Mouse (Mus musculus) frontal cortex, postnatal 25 days (tissue): ENCODE measurements at regions not wholly inside any gene's neighbourhood (a gene's known extent, or its start where the extent isn't known, plus 50 kb on each side); places are given as distances from the start of the nearest gene placed in this dataset.

Source experiments
- DNase-seq, 2 experiments: peaks; one replicate each; pipeline ENCODE4 v3.0.0; 2022; ENCODE audit warnings: low spot score in 2 of 2

- DNase-seq: no peak
Measured at GRCm38 (mm10) chr12:106480281-106481060, 470.4 kb downstream of the Vrk1 start.

- DNase-seq: no peak
Measured at GRCm38 (mm10) chr12:106501622-106502327, 491.7 kb downstream of the Vrk1 start.

- no peak for DNase-seq
Measured at GRCm38 (mm10) chr12:106504285-106504684, 494.3 kb downstream of the Vrk1 start.

- DNase-seq: no peak
Measured at GRCm38 (mm10) chr12:106514057-106514456, 504.0 kb downstream of the Vrk1 start.

GRCm38 (mm10) chr12:106515257-106515788 lies 505.3 kb downstream of the Vrk1 start:
- DNase-seq: no peak

GRCm38 (mm10) chr12:106519141-106519540 lies 509.1 kb downstream of the Vrk1 start:
- DNase-seq: no peak

DNA sequence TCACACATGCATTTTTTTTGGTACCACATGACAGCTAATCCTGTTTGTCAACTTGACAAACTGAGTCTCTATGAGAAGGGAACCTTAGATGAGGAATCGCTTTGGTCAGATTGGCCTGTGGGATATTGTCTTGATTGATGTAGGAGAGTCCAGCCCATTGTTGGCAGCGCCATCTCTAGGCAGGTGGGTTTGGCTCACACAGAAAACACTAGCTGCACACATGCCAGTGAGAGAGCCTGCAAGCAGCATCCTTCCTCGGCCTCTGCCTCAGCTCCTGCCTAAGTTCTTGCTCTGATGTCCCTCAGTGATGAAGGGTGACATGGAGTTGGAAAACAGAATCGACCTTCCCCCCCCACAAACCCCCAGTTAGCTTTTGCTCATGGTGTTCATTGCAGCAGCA lies 514.4 kb downstream of the Vrk1 start:
- DNase-seq: no peak

DNA sequence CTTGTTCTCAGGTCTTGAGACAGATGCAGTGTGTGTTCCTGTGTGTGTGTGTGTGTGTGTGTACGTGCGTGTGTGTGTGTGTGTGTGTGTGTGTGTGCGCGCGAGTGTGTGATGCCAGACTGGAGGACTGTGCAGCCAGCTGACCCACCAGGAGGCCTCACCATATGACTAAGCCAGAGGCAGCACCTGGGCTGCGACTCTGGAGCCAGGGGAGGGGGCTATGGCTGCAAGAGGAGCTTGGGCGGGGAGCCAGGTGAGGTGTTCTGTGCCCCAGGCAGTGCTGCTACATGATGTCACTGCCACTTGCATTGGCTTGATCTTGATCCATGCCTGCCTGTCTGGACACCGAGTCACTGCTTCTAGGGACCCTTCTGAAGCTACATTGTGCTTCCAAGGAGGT lies 517.1 kb downstream of the Vrk1 start:
- no peak for DNase-seq

GRCm38 (mm10) chr12:106527699-106528434 lies 517.8 kb downstream of the Vrk1 start:
- no peak for DNase-seq

GRCm38 (mm10) chr12:106528521-106528920 lies 518.5 kb downstream of the Vrk1 start:
- DNase-seq: no peak

DNA sequence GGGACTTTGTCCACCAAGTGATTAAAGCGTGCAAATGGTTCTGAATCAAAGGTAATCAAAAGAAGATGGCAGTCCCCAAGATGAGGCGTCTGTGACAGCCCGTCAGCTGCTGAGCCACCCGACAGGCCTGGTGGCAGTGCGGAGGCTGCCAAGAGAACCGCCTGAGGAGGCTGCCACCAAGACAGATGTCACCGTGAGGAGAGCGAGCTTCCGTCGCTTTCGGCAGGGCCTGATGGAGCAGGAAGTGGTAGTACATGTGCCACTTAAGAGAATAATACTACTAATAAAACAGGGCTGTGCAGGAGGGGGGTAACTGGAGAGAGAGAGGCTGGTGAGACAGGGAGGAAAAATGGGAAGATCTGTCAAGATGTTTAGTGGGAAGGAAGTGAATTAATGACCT lies 519.1 kb downstream of the Vrk1 start:
- DNase-seq: no peak

DNA sequence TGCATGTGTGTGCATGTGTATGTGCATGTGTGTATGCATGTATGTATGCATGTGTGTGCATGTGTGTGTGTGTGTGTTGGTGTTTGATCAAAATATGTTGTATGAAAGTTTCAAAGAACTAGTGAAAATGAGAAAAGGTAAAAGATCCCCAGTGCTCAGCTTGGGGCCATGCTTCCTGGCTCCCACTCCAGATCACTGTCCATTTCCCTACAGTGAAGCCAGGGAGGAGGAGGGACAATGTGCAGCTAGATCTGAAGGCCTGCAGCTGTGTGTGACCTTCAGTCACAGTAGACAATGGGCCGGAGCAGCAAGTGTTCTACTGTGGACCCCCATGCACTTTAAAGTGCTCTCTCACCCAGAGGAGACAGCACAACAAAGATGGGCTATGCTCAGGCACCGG lies 525.1 kb downstream of the Vrk1 start:
- DNase-seq: no peak

GRCm38 (mm10) chr12:106535628-106536288 lies 525.7 kb downstream of the Vrk1 start:
- DNase-seq: no peak

DNA sequence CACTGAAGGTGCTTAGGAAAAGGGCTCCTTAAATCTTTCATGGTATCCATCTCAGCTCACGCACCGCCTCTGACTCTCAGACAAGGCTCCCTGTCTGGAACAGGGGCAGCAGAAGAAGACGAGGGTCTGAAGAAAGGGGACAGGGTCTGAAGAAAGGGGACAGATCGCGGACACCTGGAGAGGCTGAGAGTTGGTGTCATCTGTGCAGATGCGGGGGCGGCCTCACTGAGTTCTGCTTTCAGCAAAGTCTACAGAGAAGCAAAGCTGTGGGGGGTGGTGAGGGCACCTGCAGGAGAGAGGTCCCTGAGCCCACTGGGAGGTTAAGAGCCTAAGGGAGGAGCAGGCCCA lies 526.2 kb downstream of the Vrk1 start:
- DNase-seq: no peak

DNA sequence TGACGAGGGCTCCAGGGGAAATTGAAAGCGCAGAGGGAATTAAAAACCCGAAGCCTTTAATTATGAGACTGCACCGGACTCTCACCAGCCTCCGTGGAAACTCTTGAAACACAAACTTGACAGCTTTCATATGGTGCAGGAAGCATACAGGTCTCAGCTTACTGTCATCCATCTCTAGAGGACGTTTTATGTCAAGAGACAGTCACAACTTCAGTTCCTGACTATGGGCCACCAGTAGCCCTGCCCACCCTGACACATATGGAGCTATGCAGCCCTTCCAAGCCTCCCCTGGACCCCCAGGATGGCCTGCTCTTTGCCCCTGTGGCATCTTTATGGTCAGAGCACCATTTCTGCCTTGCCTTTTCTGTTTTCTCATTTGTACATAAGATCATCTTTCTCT lies 530.0 kb downstream of the Vrk1 start:
- no peak for DNase-seq

DNA sequence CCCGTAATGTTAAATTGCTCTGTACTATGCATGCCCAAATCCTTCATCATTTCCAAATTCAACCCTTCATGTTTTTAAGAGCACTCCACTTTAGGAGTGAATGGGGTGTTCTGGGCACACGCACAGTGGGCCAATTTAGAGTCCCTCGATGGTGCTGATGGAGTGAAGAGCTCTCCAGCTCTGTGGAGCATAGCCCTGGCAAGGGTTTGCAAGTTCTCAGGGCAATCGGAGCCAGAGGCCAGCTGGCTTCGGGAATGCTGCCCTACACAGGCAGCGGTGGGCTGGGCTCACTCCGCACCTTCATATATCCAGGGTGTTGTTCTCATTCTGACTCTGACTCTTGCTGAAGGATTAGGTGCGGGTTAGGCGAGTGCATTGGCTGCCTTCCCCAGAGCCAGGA lies 549.5 kb downstream of the Vrk1 start:
- no peak for DNase-seq

DNA sequence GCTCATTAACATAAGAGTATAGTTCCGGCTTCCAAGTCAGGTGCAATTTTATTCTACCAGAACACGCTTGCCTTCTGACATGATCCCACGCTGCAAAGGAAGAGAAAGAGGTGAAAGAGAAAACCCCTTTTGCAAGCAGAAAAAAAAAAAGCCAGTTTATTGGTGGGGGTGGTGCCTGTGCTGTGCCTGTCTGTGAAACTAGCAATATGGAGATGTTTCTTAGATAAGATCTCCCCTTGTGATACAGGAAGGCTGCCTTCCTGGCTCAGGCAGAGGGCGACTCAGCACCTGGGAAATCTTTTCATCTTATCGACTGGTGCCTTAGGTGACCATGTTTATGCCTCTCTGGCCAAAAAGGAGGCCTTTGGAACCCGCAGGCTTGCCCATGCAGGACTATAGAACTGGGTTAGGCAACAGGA lies 555.2 kb downstream of the Vrk1 start:
- no peak for DNase-seq

GRCm38 (mm10) chr12:106566361-106566760 lies 556.3 kb downstream of the Vrk1 start:
- DNase-seq: no peak

DNA sequence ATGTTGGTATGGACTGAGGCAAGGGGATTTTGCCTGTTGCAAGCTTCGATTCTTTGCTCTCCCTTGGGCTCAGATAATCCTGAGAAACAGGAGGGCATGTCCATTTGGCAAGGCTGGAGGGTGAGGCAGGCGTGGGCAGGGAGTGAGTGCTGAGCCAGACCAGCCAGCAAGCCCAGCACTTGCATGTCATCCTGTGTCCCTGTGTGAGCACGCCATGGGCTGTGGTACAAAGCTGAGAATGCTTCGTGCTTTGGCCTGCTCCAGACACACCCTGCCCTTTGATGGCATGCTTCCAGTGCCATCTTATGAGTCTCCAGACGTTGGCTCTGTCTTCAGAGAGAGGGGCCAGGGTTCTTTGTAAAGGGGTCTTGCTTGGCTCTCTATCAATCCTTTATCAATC lies 557.1 kb downstream of the Vrk1 start:
- DNase-seq: no peak

- DNase-seq: no peak
Measured at GRCm38 (mm10) chr12:106568541-106569085, 558.6 kb downstream of the Vrk1 start.

DNA sequence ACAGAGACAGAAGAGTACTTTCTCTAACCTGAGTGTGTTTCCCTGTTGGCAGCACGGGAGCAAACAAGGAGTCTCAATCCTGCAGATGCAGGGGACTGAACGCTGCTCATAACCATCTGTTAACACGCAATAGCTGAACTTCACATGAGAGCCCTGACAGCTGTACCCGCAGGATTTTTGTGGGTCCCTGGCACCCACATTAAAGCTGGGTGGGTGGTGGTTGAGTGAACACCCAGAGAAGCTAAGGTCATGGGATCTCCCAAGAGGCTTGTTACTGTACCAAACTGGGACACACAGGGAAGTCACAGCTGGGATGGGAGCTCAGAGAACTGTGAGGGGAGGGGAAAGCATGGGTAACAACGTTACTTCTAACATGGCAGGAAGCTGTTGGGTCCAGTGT lies 562.9 kb downstream of the Vrk1 start:
- no peak for DNase-seq

DNA sequence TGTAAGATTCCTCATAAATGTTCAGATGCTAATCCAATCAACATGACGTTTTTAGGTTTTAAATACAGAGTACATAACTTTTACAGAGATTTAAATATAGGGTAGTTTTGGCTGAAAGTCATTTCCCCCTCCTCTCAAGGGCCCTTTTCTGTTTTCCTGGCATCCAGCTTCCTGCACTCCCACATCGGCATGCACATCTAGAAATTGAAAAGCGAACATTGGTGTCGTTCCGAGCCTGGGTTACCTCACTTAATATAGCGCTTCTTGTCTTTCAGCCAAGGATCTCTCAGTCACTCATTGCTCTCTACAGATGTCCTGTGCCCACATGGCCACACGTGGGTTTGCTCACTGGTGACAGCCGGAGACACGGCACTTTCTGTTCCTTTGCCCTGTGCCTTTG lies 572.7 kb downstream of the Vrk1 start:
- no peak for DNase-seq
